Mouse (Mus musculus) lung, postnatal 0 days (tissue): ENCODE results near the gene Dnajb12. TPM values are rescaled to one million over a fixed set of nuclear protein-coding genes. Genes with fewer than 3 reads are reported as not detected.
A peak's percentile ranks its signal among the peaks of the same experiment; 100 is the strongest.

Source experiments
- ATAC-seq: fragments of 200-750 bp; cut with Nextera tagmentation; 2 replicates; pipeline ENCODE4 v1.8.0; 2017; ENCODE audit warnings: moderate library complexity
- DNase-seq: peaks from one replicate; pipeline ENCODE4 v3.0.0-alpha.2; 2016; ENCODE audit warnings: low spot score
- H3K27ac ChIP-seq: fragments of 300-500 bp; sonication (generic); 2 replicates; pipeline ENCODE4 v1.5.1; 2014; ENCODE audit warnings: antibody characterized with exemption, mild to moderate bottlenecking, low read length, mixed read lengths
- H3K27me3 ChIP-seq: fragments of 300-500 bp; sonication (generic); replicated peaks from 2 replicates; pipeline ENCODE4 v1.6.1; 2014; ENCODE audit warnings: low read length, mixed read lengths; ENCODE audit not compliant: insufficient read depth
- H3K36me3 ChIP-seq: fragments of 300-500 bp; sonication (generic); 2 replicates; pipeline ENCODE4 v1.6.1; 2014; ENCODE audit warnings: low read length, mixed read lengths; ENCODE audit not compliant: insufficient read depth
- H3K4me1 ChIP-seq: fragments of 300-500 bp; sonication (generic); 2 replicates; pipeline ENCODE4 v1.6.1; 2014; ENCODE audit warnings: antibody characterized with exemption, low read depth, low read length, mixed read lengths; ENCODE audit not compliant: insufficient read depth
- H3K4me2 ChIP-seq: fragments of 300-500 bp; sonication (generic); replicated peaks from 2 replicates; pipeline ENCODE4 v1.6.1; 2014; ENCODE audit warnings: low read depth, mild to moderate bottlenecking, low read length, moderate library complexity, mixed read lengths
- H3K4me3 ChIP-seq: fragments of 300-500 bp; sonication (generic); 2 replicates; pipeline ENCODE4 v1.5.1; 2014; ENCODE audit warnings: low read depth, low read length
- H3K9ac ChIP-seq: fragments of 300-500 bp; sonication (generic); replicated peaks from 2 replicates; pipeline ENCODE4 v1.6.1; 2014; ENCODE audit warnings: low read depth, mild to moderate bottlenecking
- H3K9me3 ChIP-seq: fragments of 300-500 bp; sonication (generic); 2 replicates; pipeline ENCODE4 v1.6.1; 2016; ENCODE audit warnings: low read length, mixed read lengths
- CTCF ChIP-seq: IDR thresholded peaks from 2 replicates; pipeline ENCODE4 v1.5.1; 2016; ENCODE audit warnings: antibody characterized with exemption, mild to moderate bottlenecking
- EP300 ChIP-seq: IDR thresholded peaks from 2 replicates; pipeline ENCODE4 v1.6.1; 2016; ENCODE audit warnings: antibody characterized with exemption, mild to moderate bottlenecking, control low read depth
- whole genome bisulfite sequencing: fragments of 180-500 bp; shearing (Covaris S2); extraction: QIAGEN DNeasy Blood & Tissue Kit; methylation state at CpG from one replicate; pipeline ENCODE4 v1.1.7; 2014; 5-methylcytosine and 5-hydroxymethylcytosine counted together
- polyA plus RNA-seq: library from polyadenylated mRNA; unstranded; fragments of >200 nt; fragmentation: Nextera tagmentation; extraction: Ambion mirVana; gene quantifications from 2 replicates; pipeline ENCODE4 v1.2.1, GENCODE M21; 2015

Dnajb12 gene
- polyA plus RNA-seq, 1 experiment from 2014 or later, result 24.4 TPM

- TF ChIP-seq CTCF (peak; percentile 63), EP300 (peak; percentile 91)
- 4% methylated on average over 33 of the region's 33 CpGs for WGBS
- H3K9ac ChIP-seq, result peak overlapping the region; percentile 34; the same call in 1 of the 2 replicates
These were observed 41.7 kb downstream of the Dnajb12 start for GRCm38 (mm10) chr10:59920810-59921681.

GRCm38 (mm10) chr10:59923493-59923892 lies 44.1 kb downstream of the Dnajb12 start:
- DNase-seq, result no peak
- H3K4me1 ChIP-seq, result peaks cover 22% of the 10 kb centered on the region; the same call in 1 of the 2 replicates
- no peak overlapping the region for H3K4me3 ChIP-seq
- H3K27me3 ChIP-seq, result no peaks in the 10 kb centered on the region
- no peak overlapping the region for H3K9ac ChIP-seq
- H3K4me2 ChIP-seq, result no peak overlapping the region
- H3K27ac ChIP-seq, result no peak overlapping the region
- no peaks in the 10 kb centered on the region for H3K36me3 ChIP-seq
- H3K9me3 ChIP-seq, result no peaks in the 10 kb centered on the region
- no peak for TF ChIP-seq EP300
- TF ChIP-seq CTCF, result no peak
- no peak for ATAC-seq
- WGBS, result 78% methylated on average over 2 of the region's 2 CpGs

More at GRCm38 (mm10) chr10:59920810-59921681, 41.7 kb downstream of the Dnajb12 start:
- peak overlapping the region; percentile 58 for H3K4me2 ChIP-seq
- peak; percentile 89 for DNase-seq
- peaks cover 29% of the 10 kb centered on the region; the same call in 1 of the 2 replicates for H3K4me1 ChIP-seq
- no peaks in the 10 kb centered on the region for H3K27me3 ChIP-seq
- H3K36me3 ChIP-seq, result no peaks in the 10 kb centered on the region
- no peaks in the 10 kb centered on the region for H3K9me3 ChIP-seq
- peak overlapping the region; percentile 24 for H3K4me3 ChIP-seq
- peak overlapping the region; percentile 79 for H3K27ac ChIP-seq
- peak; percentile 76 for ATAC-seq

- no peaks in the 10 kb centered on the region for H3K9me3 ChIP-seq
- H3K36me3 ChIP-seq, result no peaks in the 10 kb centered on the region
- TF ChIP-seq CTCF (no peak), EP300 (no peak)
- no peaks in the 10 kb centered on the region for H3K27me3 ChIP-seq
- no peak overlapping the region for H3K4me3 ChIP-seq
- no peak overlapping the region for H3K4me2 ChIP-seq
- peaks cover 20% of the 10 kb centered on the region; the same call in 1 of the 2 replicates for H3K4me1 ChIP-seq
- WGBS, result 30% methylated on average over 3 of the region's 3 CpGs
- ATAC-seq (no peak), DNase-seq (peak; percentile 69)
- 0 out of 2 replicates have a peak overlapping the region, but pooled peaks have one; percentile 21 for H3K27ac ChIP-seq
- H3K9ac ChIP-seq, result no peak overlapping the region
These were observed 44.9 kb downstream of the Dnajb12 start for GRCm38 (mm10) chr10:59924305-59924704.

GRCm38 (mm10) chr10:59929205-59929604 lies 49.8 kb downstream of the Dnajb12 start:
- ATAC-seq (peak; percentile 15; the same call in 1 of the 2 replicates), DNase-seq (no peak)
- Histone ChIP-seq H3K9me3 (no peaks in the 10 kb centered on the region), H3K27me3 (no peaks in the 10 kb centered on the region), H3K9ac (no peak overlapping the region), H3K4me3 (no peak overlapping the region), H3K36me3 (no peaks in the 10 kb centered on the region), H3K4me1 (no peaks in the 10 kb centered on the region), H3K4me2 (no peak overlapping the region), H3K27ac (no peak overlapping the region)
- TF ChIP-seq CTCF (no peak), EP300 (no peak)
- 74% methylated on average over 7 of the region's 7 CpGs for WGBS

- no peak overlapping the region for H3K4me2 ChIP-seq
These were observed 51.6 kb downstream of the Dnajb12 start for GRCm38 (mm10) chr10:59930996-59931395.

GRCm38 (mm10) chr10:59932521-59932920 lies 53.2 kb downstream of the Dnajb12 start:
- H3K27me3 ChIP-seq, result no peaks in the 10 kb centered on the region
- H3K4me2 ChIP-seq, result no peak overlapping the region
- DNase-seq (peak; percentile 64), ATAC-seq (peak; percentile 57)
- H3K4me3 ChIP-seq, result no peak overlapping the region
- no peak overlapping the region for H3K27ac ChIP-seq
- WGBS, result 64% methylated on average over 6 of the region's 6 CpGs
- no peak for TF ChIP-seq CTCF
- peak; percentile 80 for TF ChIP-seq EP300
- H3K36me3 ChIP-seq, result no peaks in the 10 kb centered on the region
- H3K4me1 ChIP-seq, result no peaks in the 10 kb centered on the region
- H3K9me3 ChIP-seq, result no peaks in the 10 kb centered on the region
- H3K9ac ChIP-seq, result no peak overlapping the region

More at GRCm38 (mm10) chr10:59930996-59931395, 51.6 kb downstream of the Dnajb12 start:
- 32% methylated on average over 10 of the region's 10 CpGs for WGBS
- no peak overlapping the region for H3K4me3 ChIP-seq
- DNase-seq (peak; percentile 54), ATAC-seq (peak; percentile 39; the same call in 1 of the 2 replicates)
- TF ChIP-seq CTCF, result no peak
- TF ChIP-seq EP300, result no peak
- H3K4me1 ChIP-seq, result no peaks in the 10 kb centered on the region
- no peaks in the 10 kb centered on the region for H3K27me3 ChIP-seq
- H3K9ac ChIP-seq, result no peak overlapping the region
- no peak overlapping the region for H3K27ac ChIP-seq
- no peaks in the 10 kb centered on the region for H3K36me3 ChIP-seq
- H3K9me3 ChIP-seq, result no peaks in the 10 kb centered on the region
